Mouse (Mus musculus) hindbrain, embryonic 15.5 days (tissue): Measurements from ENCODE around the gene Sgms1. TPM values are rescaled to one million over a fixed set of nuclear protein-coding genes. Genes with fewer than 3 reads are reported as not detected.

Source experiments
- ATAC-seq: fragments of 200-750 bp; cut with Nextera tagmentation; 2 replicates; pipeline ENCODE4 v1.8.0; 2017; ENCODE audit warnings: low read depth, moderate number of reproducible peaks, moderate TSS enrichment; ENCODE audit not compliant: low FRiP score
- H3K27ac ChIP-seq: fragments of 300-500 bp; sonication (generic); replicated peaks from 2 replicates; pipeline ENCODE4 v1.5.1; 2015; ENCODE audit warnings: mild to moderate bottlenecking, inconsistent platforms
- H3K27me3 ChIP-seq: fragments of 300-500 bp; sonication (generic); 2 replicates; pipeline ENCODE4 v1.6.1; 2015; ENCODE audit warnings: control low read depth, inconsistent platforms
- H3K36me3 ChIP-seq: fragments of 300-500 bp; sonication (generic); 2 replicates; pipeline ENCODE4 v1.6.1; 2015; ENCODE audit warnings: control low read depth, inconsistent platforms
- H3K4me1 ChIP-seq: fragments of 300-500 bp; sonication (generic); replicated peaks from 2 replicates; pipeline ENCODE4 v1.6.1; 2015; ENCODE audit warnings: control low read depth, inconsistent platforms
- H3K4me2 ChIP-seq: fragments of 300-500 bp; sonication (generic); 2 replicates; pipeline ENCODE4 v1.6.1; 2015; ENCODE audit warnings: moderate library complexity, mild to moderate bottlenecking, inconsistent platforms
- H3K4me3 ChIP-seq: fragments of 300-500 bp; sonication (generic); 2 replicates; pipeline ENCODE4 v1.5.1; 2015; ENCODE audit warnings: mild to moderate bottlenecking, inconsistent platforms
- H3K9ac ChIP-seq: fragments of 300-500 bp; sonication (generic); 2 replicates; pipeline ENCODE4 v1.6.1; 2015; ENCODE audit warnings: inconsistent platforms
- H3K9me3 ChIP-seq: fragments of 300-500 bp; sonication (generic); 2 replicates; pipeline ENCODE4 v1.6.1; 2016; ENCODE audit warnings: control low read depth, inconsistent platforms
- WGBS: fragments of 180-500 bp; shearing (Covaris S2); methylation state at CpG from one replicate; pipeline ENCODE4 v1.1.7; 2015; 5-methylcytosine and 5-hydroxymethylcytosine counted together
- polyA plus RNA-seq: library from polyadenylated mRNA; unstranded; fragments of >200 nt; fragmentation: Nextera tagmentation; extraction: Ambion mirVana; gene quantifications from 2 replicates; pipeline ENCODE4 v1.2.1, GENCODE M21; 2015

The Sgms1 gene
- polyA plus RNA-seq, 1 experiment from 2014 or later, result 21.7 TPM

DNA sequence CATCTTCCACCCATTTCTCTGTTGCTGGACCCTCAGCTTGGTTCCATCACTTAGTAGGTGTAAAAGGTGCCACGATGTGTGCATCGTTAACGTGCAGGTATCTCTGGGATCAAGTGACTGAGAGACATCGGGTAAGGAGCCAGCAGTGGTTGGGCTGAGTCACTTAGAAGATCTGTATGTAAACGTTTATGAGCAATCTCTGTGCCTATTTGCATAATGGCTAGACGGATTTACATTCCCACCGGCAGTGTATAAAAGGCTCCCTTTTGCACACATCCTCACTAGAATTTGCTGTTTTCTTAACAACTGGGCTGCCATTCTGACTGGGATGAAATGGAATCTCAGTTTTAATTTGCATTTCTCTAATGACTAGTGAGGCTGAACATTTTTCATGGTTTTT, 93.9 kb downstream of the Sgms1 start:
- Histone ChIP-seq H3K4me1 (peaks cover 8% of the 10 kb centered on the region; the same call in 1 of the 2 replicates), H3K27me3 (no peaks in the 10 kb centered on the region), H3K9ac (no peak overlapping the region), H3K27ac (no peak overlapping the region), H3K4me2 (no peak overlapping the region), H3K36me3 (no peaks in the 10 kb centered on the region), H3K4me3 (no peak overlapping the region), H3K9me3 (no peaks in the 10 kb centered on the region)
- no peak for ATAC-seq
- 64% methylated on average over 7 of the region's 7 CpGs for WGBS

DNA sequence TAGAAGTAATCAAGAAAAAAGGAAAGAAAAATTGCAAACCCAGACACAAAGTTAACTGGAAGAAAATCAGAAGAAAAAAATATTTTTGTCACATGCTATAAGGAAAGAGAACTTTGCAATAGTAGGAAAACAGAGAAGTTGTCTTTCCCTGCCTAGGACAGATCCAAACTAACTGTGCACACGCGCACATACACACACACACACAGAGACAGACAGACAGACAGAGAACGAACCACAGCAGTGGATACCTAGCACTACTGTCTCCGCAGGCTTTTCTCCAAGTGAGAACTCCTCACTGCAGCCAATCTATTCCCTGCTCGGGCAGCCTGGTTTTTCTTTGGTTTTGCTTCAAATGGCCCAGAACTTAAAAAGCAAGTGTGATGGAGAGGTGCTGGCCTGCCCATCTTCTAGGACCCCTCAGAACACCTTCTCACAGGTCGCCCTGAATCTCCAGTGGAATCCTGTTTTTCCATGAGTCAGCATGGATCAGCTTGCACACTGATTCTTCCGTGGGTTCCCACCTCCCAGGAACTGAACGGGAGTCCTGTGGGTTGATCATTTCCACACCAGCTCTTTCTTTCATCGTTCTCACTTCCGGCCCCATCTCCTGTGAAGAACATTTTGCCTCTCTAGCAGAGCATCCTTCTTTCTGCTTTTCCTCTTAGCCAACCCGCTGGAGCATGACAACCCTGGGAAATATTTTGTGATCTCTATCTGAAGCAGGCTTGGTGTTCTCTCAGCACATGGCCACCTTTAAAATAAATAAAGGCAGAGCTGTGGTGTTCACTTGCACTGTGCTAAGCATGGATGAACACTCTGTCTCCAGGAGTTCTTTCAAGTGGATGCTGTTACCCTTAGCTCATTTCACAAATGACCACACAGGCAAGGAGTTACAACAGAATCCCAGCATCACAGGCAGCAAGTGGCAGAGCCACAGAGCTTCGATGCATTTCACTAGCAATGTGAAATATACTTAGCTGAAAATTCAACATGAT, 96.4 kb downstream of the Sgms1 start:
- Histone ChIP-seq H3K4me3 (no peak overlapping the region), H3K4me2 (no peak overlapping the region), H3K27me3 (no peaks in the 10 kb centered on the region), H3K36me3 (no peaks in the 10 kb centered on the region), H3K27ac (0 out of 2 replicates have a peak overlapping the region, but pooled peaks have one; percentile 6), H3K9me3 (no peaks in the 10 kb centered on the region), H3K9ac (no peak overlapping the region), H3K4me1 (peaks cover 8% of the 10 kb centered on the region; the same call in 1 of the 2 replicates)
- WGBS, result 78% methylated on average over 12 of the region's 12 CpGs
- no peak for ATAC-seq

- 76% methylated on average over 12 of the region's 12 CpGs for WGBS
Measured at GRCm38 (mm10) chr19:32292067-32292739, 97.3 kb downstream of the Sgms1 start.

DNA sequence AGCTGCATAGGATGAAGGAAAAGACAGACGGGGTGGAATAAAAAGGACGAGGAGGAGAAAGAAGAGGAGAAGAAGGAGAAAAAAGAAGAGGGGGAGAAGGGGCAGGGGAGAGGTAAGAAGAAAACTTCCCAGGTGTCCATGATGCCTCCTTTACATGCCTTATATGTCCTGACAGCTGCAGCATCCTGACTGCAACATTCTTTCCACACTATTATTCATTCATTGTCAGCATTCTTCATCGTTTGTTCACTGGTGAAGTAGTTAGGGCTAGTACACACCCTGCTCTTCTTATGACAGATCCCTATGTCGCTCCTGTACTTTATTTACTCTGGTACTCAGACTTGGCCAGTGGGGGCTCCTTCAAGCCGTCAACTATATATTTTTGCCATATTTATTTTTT, 98.4 kb downstream of the Sgms1 start:
- Histone ChIP-seq H3K27ac (no peak overlapping the region), H3K4me2 (no peak overlapping the region), H3K4me1 (peaks cover 8% of the 10 kb centered on the region; the same call in 1 of the 2 replicates), H3K27me3 (no peaks in the 10 kb centered on the region), H3K9ac (no peak overlapping the region), H3K36me3 (no peaks in the 10 kb centered on the region), H3K9me3 (no peaks in the 10 kb centered on the region), H3K4me3 (no peak overlapping the region)
- WGBS, result 91% methylated on average over 5 of the region's 5 CpGs
- ATAC-seq, result no peak

More at GRCm38 (mm10) chr19:32292067-32292739, 97.3 kb downstream of the Sgms1 start:
- Histone ChIP-seq H3K36me3 (no peaks in the 10 kb centered on the region), H3K4me3 (no peak overlapping the region), H3K4me1 (peaks cover 8% of the 10 kb centered on the region; the same call in 1 of the 2 replicates), H3K4me2 (no peak overlapping the region), H3K9ac (no peak overlapping the region), H3K9me3 (no peaks in the 10 kb centered on the region), H3K27ac (no peak overlapping the region; the same call in 1 of the 2 replicates), H3K27me3 (no peaks in the 10 kb centered on the region)
- no peak for ATAC-seq

GRCm38 (mm10) chr19:32288895-32289294, 100.6 kb downstream of the Sgms1 start:
- no peaks in the 10 kb centered on the region for H3K9me3 ChIP-seq
- no peaks in the 10 kb centered on the region for H3K27me3 ChIP-seq
- H3K4me1 ChIP-seq, result peaks cover 8% of the 10 kb centered on the region; the same call in 1 of the 2 replicates
- 77% methylated on average over 5 of the region's 5 CpGs for WGBS
- ATAC-seq, result no peak
- no peak overlapping the region for H3K27ac ChIP-seq
- H3K9ac ChIP-seq, result no peak overlapping the region
- no peak overlapping the region for H3K4me3 ChIP-seq
- no peak overlapping the region for H3K4me2 ChIP-seq
- H3K36me3 ChIP-seq, result no peaks in the 10 kb centered on the region

- Histone ChIP-seq H3K9ac (no peak overlapping the region), H3K4me3 (no peak overlapping the region), H3K4me2 (no peak overlapping the region), H3K27ac (no peak overlapping the region), H3K4me1 (peaks cover 8% of the 10 kb centered on the region; the same call in 1 of the 2 replicates), H3K27me3 (no peaks in the 10 kb centered on the region), H3K36me3 (no peaks in the 10 kb centered on the region), H3K9me3 (no peaks in the 10 kb centered on the region)
- ATAC-seq, result no peak
- WGBS, result 83% methylated on average over 3 of the region's 3 CpGs
Measured at GRCm38 (mm10) chr19:32287839-32288238, 101.7 kb downstream of the Sgms1 start.

DNA sequence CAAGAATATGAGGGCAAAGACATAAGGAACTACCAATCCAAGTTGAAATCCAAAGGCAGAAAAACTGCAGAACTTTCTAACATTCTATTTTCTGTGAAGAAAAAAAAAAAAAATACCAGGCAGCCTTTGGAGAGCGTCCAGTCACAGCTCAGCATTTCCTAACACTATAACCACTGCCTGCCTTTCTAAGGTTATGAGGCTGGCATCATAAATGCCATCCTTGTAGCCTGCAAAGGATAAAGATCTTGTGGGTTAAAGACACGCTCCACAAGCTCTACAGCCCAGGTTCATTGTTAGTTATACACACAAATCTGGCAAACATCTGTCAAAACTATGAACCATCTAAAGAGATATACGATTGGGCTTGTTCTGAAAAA, 104.1 kb downstream of the Sgms1 start:
- WGBS, result 87% methylated on average over 3 of the region's 3 CpGs
- Histone ChIP-seq H3K9me3 (no peaks in the 10 kb centered on the region), H3K36me3 (no peaks in the 10 kb centered on the region), H3K27me3 (no peaks in the 10 kb centered on the region), H3K9ac (no peak overlapping the region), H3K4me1 (no peaks in the 10 kb centered on the region), H3K4me3 (no peak overlapping the region), H3K4me2 (no peak overlapping the region), H3K27ac (no peak overlapping the region)
- ATAC-seq, result no peak

DNA sequence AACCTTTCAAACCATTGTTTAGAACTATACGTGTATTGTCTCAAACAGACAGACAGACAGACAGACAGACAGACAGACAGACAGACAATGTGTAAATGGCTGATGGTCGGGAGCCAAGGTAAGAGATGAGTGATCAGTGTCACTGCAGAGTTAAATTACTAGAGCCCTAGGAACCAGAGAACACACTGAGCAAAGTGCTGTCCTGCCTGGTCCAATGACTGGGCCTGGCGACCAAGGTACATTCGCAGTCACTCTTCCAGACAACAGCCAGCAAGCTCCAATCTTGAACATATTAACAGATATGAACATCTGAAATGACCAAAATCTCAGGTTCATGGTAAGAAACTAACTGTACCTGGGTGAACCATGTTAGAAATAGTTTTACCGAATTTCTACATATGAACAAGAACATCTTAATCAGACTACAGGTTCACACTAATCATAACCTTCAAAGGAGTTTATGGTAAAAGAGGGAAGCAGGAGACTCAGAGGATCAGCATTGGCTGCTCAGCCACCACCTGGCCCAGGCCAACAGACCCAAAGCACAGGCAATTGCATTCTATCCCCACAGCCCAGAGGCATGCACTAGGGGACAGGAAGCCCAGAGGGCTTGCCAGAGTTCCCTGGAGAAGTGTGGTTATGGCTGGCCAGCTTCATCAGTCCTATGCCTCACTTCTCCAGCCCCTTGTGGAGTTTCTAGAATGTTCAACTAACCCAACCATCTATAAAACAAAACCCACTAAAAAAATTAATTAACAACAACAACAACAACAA, 104.6 kb downstream of the Sgms1 start:
- Histone ChIP-seq H3K9me3 (no peaks in the 10 kb centered on the region), H3K4me3 (no peak overlapping the region), H3K27ac (no peak overlapping the region), H3K4me2 (no peak overlapping the region), H3K27me3 (no peaks in the 10 kb centered on the region), H3K36me3 (no peaks in the 10 kb centered on the region), H3K9ac (no peak overlapping the region), H3K4me1 (no peaks in the 10 kb centered on the region)
- ATAC-seq, result no peak
- WGBS, result 93% methylated on average over 5 of the region's 5 CpGs

DNA sequence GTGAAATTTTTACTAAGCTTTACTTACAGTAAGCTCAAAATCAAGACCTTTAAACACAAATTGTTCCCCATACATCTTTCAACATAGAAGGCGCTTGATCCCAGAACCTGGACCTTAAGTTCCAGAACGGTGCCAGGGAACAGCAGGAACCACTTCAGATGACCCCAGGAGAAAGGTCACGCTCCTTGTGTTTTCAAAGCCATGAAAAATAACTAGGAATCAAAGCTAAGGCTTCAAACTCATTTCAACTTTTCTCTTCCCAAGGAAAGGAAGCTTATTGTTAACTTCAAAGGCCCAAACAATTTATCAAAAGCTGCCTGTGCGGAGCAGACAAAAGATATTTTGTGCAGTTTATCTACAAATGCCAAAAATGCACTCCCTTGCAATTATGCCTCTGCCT, 107.6 kb downstream of the Sgms1 start:
- Histone ChIP-seq H3K4me3 (no peak overlapping the region), H3K27me3 (no peaks in the 10 kb centered on the region), H3K27ac (no peak overlapping the region), H3K4me1 (no peaks in the 10 kb centered on the region), H3K4me2 (no peak overlapping the region), H3K9ac (no peak overlapping the region), H3K9me3 (no peaks in the 10 kb centered on the region), H3K36me3 (no peaks in the 10 kb centered on the region)
- ATAC-seq, result no peak
- 52% methylated on average over 4 of the region's 4 CpGs for whole genome bisulfite sequencing

DNA sequence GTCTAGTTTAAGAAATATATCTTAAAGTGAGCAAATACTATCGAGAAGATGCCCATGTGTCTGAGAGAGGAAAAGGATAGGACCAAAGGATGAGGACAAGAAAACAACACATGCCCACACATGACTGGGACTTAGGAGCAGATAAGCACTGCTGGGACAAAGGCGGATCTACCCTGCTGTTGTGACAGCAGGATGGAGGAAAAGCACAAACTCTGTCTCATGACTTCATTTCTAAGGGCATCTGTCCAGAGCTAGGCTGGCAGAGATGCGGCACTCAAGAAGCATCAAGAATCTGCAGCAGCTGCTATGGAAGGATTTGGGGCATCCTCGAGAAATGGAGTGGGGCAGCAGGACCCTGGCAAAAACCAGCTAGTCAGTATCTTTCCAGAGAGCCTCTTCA, 109.1 kb downstream of the Sgms1 start:
- WGBS, result 86% methylated on average over 4 of the region's 4 CpGs
- Histone ChIP-seq H3K4me2 (no peak overlapping the region), H3K4me1 (no peaks in the 10 kb centered on the region), H3K36me3 (no peaks in the 10 kb centered on the region), H3K9me3 (no peaks in the 10 kb centered on the region), H3K27ac (no peak overlapping the region), H3K27me3 (no peaks in the 10 kb centered on the region), H3K4me3 (no peak overlapping the region), H3K9ac (no peak overlapping the region)
- ATAC-seq, result no peak

GRCm38 (mm10) chr19:32279400-32279799, 110.1 kb downstream of the Sgms1 start:
- Histone ChIP-seq H3K27ac (no peak overlapping the region), H3K4me2 (no peak overlapping the region), H3K9me3 (no peaks in the 10 kb centered on the region), H3K36me3 (no peaks in the 10 kb centered on the region), H3K4me1 (no peaks in the 10 kb centered on the region), H3K9ac (no peak overlapping the region), H3K27me3 (no peaks in the 10 kb centered on the region), H3K4me3 (no peak overlapping the region)
- no peak for ATAC-seq
- 92% methylated on average over 6 of the region's 6 CpGs for WGBS
